Mouse (Mus musculus) embryo, embryonic 11.5 days (tissue): ENCODE measurements around the gene Ghr.

ENCODE experiments used
- DNase-seq: peaks from one replicate; pipeline ENCODE4 v3.0.0-alpha.2; 2012; ENCODE audit warnings: low read depth, low spot score

Gene Ghr

DNA sequence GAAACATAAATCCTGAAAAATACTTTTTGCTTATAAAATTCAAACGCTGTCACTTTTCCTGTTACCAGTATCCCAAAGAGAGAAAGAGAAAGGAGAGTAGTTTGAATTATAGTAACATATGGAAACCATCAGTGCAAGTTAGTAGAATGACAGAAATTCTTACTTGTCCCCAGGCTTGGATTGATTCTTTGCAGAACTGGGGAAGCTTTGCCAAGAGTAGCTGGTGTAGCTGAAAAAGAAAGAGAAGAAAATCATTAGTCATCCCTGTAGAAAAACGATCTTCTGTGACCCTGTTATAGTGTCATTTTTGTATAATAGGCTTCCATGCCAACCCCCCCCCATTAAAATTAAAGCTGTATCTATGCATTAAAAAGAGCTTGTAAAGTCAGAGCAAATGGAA, 194.8 kb downstream of the Ghr start:
- no peak for DNase-seq

DNA sequence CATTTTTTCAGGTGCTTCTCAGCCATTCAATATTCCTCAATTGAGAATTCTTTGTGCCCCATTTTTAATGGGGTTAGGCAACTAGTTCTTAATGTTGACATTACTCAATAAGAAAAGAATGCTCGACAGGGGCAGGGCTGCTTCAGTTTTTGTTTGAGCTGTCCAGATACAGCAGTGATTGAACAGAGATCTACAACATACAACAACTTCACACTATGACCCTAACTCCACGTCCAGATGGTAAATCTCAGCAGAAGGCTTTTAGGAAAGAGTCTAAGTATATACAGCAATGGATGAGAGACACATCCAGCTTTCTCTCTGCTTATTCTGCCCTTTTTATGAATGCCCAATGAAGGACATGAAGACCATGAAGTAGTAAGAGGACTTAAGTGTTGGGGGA, 199.5 kb downstream of the Ghr start:
- no peak for DNase-seq

DNA sequence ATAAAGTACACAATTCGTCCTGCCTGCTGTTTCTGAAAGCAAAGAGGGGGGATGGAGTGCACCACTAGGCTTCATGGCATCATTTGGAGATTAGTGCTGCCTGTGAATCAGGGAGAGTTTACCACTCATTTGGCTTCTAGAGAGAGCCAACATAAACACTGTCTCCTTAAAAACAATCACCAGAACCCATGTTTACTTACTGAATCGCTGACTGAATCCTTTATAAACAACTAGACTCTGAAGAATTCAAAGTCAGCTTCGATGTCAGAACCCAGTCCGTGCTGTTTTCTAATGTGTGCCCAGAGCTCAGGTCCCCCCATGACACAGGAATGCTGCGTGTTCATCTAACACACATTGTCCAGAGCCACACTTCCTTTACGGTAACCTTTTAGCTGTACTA, 201.9 kb downstream of the Ghr start:
- no peak for DNase-seq

DNA sequence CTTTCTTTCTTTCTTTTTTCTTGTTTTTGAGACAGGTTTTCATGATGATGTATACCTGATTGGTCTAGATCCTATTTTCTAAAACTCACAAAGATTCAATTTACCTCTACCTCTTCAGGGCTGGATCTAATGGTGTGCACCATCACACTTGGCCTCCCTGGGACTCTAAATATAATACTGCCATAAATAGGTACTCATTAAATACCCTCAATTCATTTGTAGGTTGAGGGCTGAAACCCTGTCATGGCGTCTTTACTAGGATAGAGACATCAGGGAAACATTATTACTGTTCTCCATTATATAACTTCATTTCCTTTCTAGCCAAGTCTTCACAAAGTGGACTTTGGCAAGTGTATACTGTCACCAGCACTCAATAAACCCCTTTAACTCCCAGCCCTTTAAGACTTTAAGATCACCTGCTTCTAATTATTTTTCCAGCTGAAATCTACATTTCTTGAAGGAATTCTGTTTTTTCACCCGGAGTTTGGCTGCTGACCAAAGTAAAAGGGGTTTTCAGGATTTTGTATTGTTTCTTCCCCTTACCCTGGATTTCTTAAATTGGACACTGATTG, 214.9 kb downstream of the Ghr start:
- no peak for DNase-seq

DNA sequence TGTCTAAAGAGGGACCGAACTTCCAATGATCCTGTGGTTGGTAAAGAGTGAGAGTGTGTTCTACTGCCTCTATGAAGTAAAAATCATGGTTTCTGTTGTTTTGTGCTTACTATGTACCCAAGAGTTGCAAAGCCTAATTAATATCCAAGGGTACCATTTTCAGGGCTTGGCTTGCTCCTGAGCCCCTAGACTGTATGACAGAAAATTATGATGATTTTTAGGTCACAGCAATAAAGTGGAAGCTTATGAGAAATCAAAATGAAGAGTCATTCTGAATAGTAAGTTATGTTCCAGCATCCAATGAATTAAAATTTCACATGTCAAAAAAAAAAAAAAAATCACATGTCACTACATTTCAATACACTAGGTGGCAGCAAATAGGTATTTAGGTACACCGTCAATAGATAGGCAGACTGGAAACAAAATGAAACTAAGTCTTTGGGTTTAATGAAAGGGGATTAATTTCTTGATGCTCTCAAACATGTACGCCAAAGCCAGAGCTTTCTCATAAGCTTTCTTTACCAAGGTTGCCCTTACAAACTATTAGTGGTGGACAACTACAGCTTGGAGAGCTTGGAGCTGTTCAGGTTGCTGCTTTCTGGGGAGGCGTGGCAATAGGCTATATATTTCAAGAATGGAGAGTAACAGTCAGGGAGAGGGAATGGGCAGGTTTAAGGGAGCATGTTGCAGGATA, 227.1 kb downstream of the Ghr start:
- no peak for DNase-seq

DNA sequence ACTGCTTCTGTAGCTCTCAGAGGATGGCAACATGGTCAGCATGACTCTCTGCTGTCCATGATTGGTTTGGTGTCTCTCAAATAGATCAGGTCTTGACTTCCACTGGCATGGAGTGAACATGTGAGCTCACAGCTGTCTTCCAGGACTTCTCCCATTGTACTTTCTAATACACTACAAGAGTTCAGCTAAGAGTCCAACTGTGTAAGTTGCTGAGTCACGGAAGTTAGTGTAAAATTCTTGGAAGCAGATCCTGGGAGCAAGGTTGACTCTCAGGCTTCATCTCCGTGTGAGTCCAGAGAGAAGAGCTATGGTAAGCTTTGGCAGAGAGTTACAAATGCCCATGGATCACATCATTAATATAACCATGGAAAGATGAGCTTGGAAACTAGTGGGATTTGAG, 229.6 kb downstream of the Ghr start:
- no peak for DNase-seq

- DNase-seq: no peak
Observed at GRCm38 (mm10) chr15:3349306-3350064, 233.8 kb downstream of the Ghr start.

DNA sequence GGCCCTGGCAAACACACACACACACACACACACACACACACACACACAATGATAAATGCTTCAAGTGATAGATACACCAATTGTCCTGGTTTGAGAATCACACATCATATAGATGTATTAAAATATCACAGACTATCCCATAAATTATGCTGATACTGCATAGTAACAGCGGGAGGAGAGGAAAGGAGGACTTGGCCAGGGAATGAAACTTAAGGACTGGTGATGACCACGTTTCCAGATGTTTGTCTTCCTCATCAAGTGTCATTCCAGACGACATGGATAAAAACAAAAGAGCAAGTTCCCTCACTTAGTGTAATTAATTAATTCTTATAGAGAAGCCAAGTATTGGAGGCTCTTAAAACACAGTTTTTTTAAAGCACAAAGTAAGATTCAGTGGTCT, 236.6 kb downstream of the Ghr start:
- DNase-seq: no peak

- no peak for DNase-seq
Observed at GRCm38 (mm10) chr15:3344555-3344954, 238.7 kb downstream of the Ghr start.

GRCm38 (mm10) chr15:3341806-3342582, 241.3 kb downstream of the Ghr start:
- DNase-seq: no peak

DNA sequence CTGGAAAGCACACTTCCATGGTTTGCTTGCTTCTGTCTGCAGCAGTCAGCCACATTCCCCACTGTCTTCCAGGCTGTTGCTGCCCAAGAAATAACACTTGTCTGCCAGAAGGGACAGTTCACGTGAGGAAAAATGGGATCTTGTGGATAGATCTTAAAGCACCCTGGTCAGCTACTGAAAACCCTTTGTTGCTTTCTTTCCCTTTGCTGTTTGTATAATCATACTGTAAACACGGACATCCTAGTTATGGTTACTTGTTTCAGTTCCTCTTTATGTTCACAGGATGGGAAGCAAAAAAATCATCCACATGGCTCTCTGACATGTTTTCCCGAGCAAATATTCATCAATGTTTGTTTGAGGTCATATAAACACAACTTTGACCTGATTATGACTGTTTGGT, 243.4 kb downstream of the Ghr start:
- no peak for DNase-seq

- DNase-seq: no peak
Observed at GRCm38 (mm10) chr15:3332517-3332916, 250.8 kb downstream of the Ghr start.

- DNase-seq: no peak
Observed at GRCm38 (mm10) chr15:3331813-3332212, 251.5 kb downstream of the Ghr start.

- no peak for DNase-seq
Observed at GRCm38 (mm10) chr15:3330291-3330690, 253.0 kb downstream of the Ghr start.

GRCm38 (mm10) chr15:3323041-3323440, 260.3 kb downstream of the Ghr start:
- no peak for DNase-seq

- DNase-seq: no peak
Observed at GRCm38 (mm10) chr15:3319929-3320328, 263.4 kb downstream of the Ghr start.

GRCm38 (mm10) chr15:3316617-3317016, 266.7 kb downstream of the Ghr start:
- DNase-seq: no peak

DNA sequence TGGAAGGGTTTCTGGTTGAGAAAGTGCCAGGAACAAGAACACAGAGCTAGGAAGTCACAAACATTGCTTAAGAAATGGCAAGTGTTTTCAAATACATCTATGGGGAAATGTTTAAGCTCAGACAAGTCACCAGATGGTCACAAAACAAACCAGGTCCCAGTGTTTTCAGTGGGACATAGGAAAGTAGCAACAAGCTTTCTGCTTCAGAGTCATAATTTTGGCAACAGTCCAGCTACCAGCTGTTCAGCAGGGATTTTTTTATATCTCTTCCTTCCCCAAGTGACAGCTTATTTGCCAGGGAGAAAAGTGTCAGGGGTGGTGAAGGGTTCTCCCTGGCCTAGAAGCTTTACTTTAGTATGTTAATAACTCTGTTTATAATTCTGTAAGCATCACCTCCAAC, 270.4 kb downstream of the Ghr start:
- DNase-seq: no peak

- no peak for DNase-seq
Observed at GRCm38 (mm10) chr15:3309856-3310255, 273.4 kb downstream of the Ghr start.

GRCm38 (mm10) chr15:3303426-3303825, 279.9 kb downstream of the Ghr start, which contains the start of gene Ccdc152:
Gene Ccdc152 (minus strand): TSS chr15:3303526.
- no peak for DNase-seq

GRCm38 (mm10) chr15:3300361-3301100, 282.8 kb downstream of the Ghr start:
- DNase-seq: no peak
